Mouse (Mus musculus): ENCODE results near the gene Zfp511. TPM values are rescaled to one million over a fixed set of nuclear protein-coding genes. Genes with fewer than 3 reads are reported as not detected.

Zfp511 gene
- polyA plus RNA-seq, 1 experiment from 2014 or later = 51.5 TPM

- 77% methylated on average over 6 of the region's 6 CpGs for WGBS
- Histone ChIP-seq H3K4me3 (replicated peaks; ENCODE audit: low read depth, low read length) (no peak overlapping the region), H3K9me3 (ENCODE audit: control insufficient read depth, low read length) (no peaks in the 10 kb centered on the region), H3K9ac (replicated peaks; ENCODE audit: low read length) (no peak overlapping the region), H3K4me2 (ENCODE audit: low read length) (no peak overlapping the region), H3K4me1 (ENCODE audit: control insufficient read depth, insufficient read depth, low read length) (peaks cover 18% of the 10 kb centered on the region), H3K27me3 (ENCODE audit: control insufficient read depth, insufficient read depth, low read length) (peaks cover 9% of the 10 kb centered on the region), H3K27ac (replicated peaks; ENCODE audit: low read depth, low read length) (no peak overlapping the region), H3K36me3 (ENCODE audit: control insufficient read depth, insufficient read depth, low read length) (peaks cover 4% of the 10 kb centered on the region)
- DNase-seq (no peak), ATAC-seq (ENCODE audit: low FRiP score, low TSS enrichment) (no peak)
Observed at GRCm38 (mm10) chr7:140077698-140078097, 41.5 kb downstream of the Zfp511 start.

- no peak overlapping the region for H3K9ac ChIP-seq (replicated peaks; ENCODE audit: low read length)
- WGBS = 3% methylated on average over 5 of the region's 5 CpGs
- H3K4me1 ChIP-seq (ENCODE audit: control insufficient read depth, insufficient read depth, low read length) = peaks cover 18% of the 10 kb centered on the region
- H3K27ac ChIP-seq (replicated peaks; ENCODE audit: low read depth, low read length) = no peak overlapping the region
- DNase-seq (peak; percentile 89), ATAC-seq (ENCODE audit: low FRiP score, low TSS enrichment) (no peak)
- no peaks in the 10 kb centered on the region for H3K9me3 ChIP-seq (ENCODE audit: control insufficient read depth, low read length)
- H3K4me3 ChIP-seq (replicated peaks; ENCODE audit: low read depth, low read length) = no peak overlapping the region
- H3K4me2 ChIP-seq (ENCODE audit: low read length) = peak overlapping the region; percentile 65; the same call in 1 of the 2 replicates
- H3K36me3 ChIP-seq (ENCODE audit: control insufficient read depth, insufficient read depth, low read length) = no peaks in the 10 kb centered on the region
- H3K27me3 ChIP-seq (ENCODE audit: control insufficient read depth, insufficient read depth, low read length) = no peaks in the 10 kb centered on the region
Observed at GRCm38 (mm10) chr7:140078711-140079110, 42.5 kb downstream of the Zfp511 start.

DNA sequence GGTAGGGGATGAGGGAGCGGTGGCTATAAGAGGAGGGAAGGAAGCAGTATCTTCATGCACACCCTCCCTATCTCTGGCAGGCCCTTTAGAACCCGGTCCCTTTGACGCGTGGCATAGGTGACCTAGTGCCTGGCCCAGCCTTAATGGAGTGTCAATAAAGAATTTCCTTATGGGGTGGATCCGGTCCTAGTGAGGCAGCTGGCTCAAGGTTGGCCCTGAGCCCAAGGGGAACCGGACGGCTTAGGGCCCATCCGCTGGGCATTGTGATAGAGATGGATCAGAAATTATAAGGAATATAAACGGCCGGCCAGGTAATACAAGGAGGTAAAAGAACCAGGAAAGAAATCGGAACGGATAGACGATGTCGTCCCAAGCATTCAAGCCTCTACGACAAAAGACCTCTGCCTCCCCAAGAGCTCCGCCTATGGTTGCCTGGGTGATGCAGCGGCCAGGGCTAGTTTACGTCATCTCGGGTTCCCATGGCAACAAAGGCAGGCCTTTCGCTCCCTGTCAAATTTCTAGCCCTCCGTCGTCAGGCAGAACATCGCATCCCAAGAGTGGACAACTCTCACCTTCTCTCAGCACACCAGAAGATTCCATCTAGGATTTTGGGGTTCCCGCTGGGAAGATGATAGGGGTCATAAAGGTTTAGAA, 44.4 kb downstream of the Zfp511 start:
- H3K9ac ChIP-seq (replicated peaks; ENCODE audit: low read length) = peak overlapping the region; percentile 71
- H3K27me3 ChIP-seq (ENCODE audit: control insufficient read depth, insufficient read depth, low read length) = no peaks in the 10 kb centered on the region
- H3K4me2 ChIP-seq (ENCODE audit: low read length) = peak overlapping the region; percentile 65
- H3K27ac ChIP-seq (replicated peaks; ENCODE audit: low read depth, low read length) = peak overlapping the region; percentile 91
- ATAC-seq (ENCODE audit: low FRiP score, low TSS enrichment) = peak; percentile 85
- no peaks in the 10 kb centered on the region for H3K36me3 ChIP-seq (ENCODE audit: control insufficient read depth, insufficient read depth, low read length)
- peaks cover 18% of the 10 kb centered on the region for H3K4me1 ChIP-seq (ENCODE audit: control insufficient read depth, insufficient read depth, low read length)
- peak overlapping the region; percentile 54 for H3K4me3 ChIP-seq (replicated peaks; ENCODE audit: low read depth, low read length)
- 3% methylated on average over 24 of the region's 24 CpGs for WGBS
- H3K9me3 ChIP-seq (ENCODE audit: control insufficient read depth, low read length) = no peaks in the 10 kb centered on the region
- DNase-seq = peak; percentile 97

DNA sequence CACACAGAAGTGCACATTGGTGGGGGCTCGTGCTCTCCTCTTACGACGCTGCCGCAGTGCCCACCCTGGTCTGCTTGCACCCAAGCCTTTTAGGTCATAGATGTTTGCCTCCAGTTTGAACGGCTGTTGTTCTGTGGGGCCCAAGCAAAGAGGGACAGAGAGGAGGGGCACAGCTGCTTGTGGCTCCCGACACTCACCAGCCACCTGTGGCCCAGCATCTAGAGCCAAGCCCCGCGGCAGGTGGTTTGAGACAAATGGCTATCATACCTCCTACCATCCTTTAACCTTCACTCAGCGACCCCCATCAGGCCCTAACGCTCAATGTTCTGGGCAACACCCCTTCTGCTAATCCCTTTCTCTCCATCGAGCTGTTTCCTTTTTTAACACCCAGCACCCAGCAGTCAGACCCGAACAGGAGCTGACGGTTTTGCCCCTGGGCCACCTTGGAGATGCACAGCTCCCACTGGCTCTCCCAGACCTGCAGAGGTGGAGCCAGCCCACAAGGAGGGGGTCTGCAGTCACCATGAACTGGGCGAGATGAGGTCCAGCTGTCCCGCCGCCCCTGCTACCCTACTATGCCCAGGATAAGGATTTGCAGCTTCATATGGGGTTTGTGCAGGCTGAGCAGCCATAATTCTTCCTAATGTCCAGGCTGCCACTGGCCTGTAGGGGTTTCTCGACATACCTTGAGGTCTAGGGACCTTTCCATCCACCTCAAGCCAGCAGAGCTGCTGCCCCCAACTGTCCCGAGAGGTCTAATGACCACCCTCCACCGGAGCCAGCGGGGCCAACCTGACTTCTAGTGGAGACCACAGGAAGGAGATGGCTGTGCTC, 45.4 kb downstream of the Zfp511 start:
- Histone ChIP-seq H3K4me3 (replicated peaks; ENCODE audit: low read depth, low read length) (peak overlapping the region; percentile 54), H3K4me2 (ENCODE audit: low read length) (peak overlapping the region; percentile 65), H3K4me1 (ENCODE audit: control insufficient read depth, insufficient read depth, low read length) (peaks cover 18% of the 10 kb centered on the region), H3K27ac (replicated peaks; ENCODE audit: low read depth, low read length) (peak overlapping the region; percentile 91), H3K9ac (replicated peaks; ENCODE audit: low read length) (peak overlapping the region; percentile 71), H3K27me3 (ENCODE audit: control insufficient read depth, insufficient read depth, low read length) (no peaks in the 10 kb centered on the region), H3K9me3 (ENCODE audit: control insufficient read depth, low read length) (no peaks in the 10 kb centered on the region), H3K36me3 (ENCODE audit: control insufficient read depth, insufficient read depth, low read length) (no peaks in the 10 kb centered on the region)
- ATAC-seq (ENCODE audit: low FRiP score, low TSS enrichment) = peak; percentile 19; the same call in 1 of the 2 replicates
- no peak for DNase-seq
- WGBS = 8% methylated on average over 20 of the region's 20 CpGs

DNA sequence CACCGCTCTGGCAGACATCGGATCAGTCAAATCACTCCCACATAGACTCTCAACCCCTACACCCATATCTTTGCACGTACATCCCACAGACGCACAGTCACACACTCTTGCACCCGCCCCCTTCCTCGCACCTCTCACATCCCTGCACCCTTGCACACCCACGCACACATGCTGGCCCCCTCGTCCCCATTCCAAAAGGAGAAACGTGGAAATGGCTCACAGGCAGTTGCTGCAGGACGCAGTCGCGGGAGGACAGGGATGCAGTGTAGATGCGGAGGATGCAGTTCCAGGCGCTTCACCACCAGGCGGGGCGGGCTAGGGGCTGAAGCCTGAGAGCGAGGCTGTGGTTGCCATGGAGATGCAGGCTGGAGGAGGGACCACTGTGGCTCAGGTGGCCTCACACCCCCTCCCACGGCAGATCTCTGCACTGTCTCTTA, 46.1 kb downstream of the Zfp511 start, which contains the start of gene Caly:
Gene Caly (minus strand): TSS at position 307 of the 437 bp plus-strand sequence.
- peak within 1 kb of the TSS; percentile 91 for H3K27ac ChIP-seq (replicated peaks; ENCODE audit: low read depth, low read length)
- ATAC-seq (ENCODE audit: low FRiP score, low TSS enrichment) (peak; percentile 86), DNase-seq (peak; percentile 96)
- H3K27me3 ChIP-seq (ENCODE audit: control insufficient read depth, insufficient read depth, low read length) = no peaks in the 10 kb centered on the region
- H3K4me1 ChIP-seq (ENCODE audit: control insufficient read depth, insufficient read depth, low read length) = peaks cover 18% of the 10 kb centered on the region
- no peaks in the 10 kb centered on the region for H3K9me3 ChIP-seq (ENCODE audit: control insufficient read depth, low read length)
- peak within 1 kb of the TSS; percentile 54 for H3K4me3 ChIP-seq (replicated peaks; ENCODE audit: low read depth, low read length)
- peak within 1 kb of the TSS; percentile 71 for H3K9ac ChIP-seq (replicated peaks; ENCODE audit: low read length)
- 3% methylated on average over 18 of the region's 18 CpGs for WGBS
- H3K4me2 ChIP-seq (ENCODE audit: low read length) = peak within 1 kb of the TSS; percentile 65
- H3K36me3 ChIP-seq (ENCODE audit: control insufficient read depth, insufficient read depth, low read length) = no peaks in the 10 kb centered on the region

Small RNA genes lying within 50 kb of the gene (microRNA-seq; reads per million reads assigned to microRNA genes)
- 1.0 reads per million for gene Mir7062

Other genes starting within 250 kb of the Zfp511 start
- 16.5 and 24.2 TPM in 2 replicates for gene Adgra1, start 202.2 kb upstream of the Zfp511 start, polyA plus RNA-seq (2014; fragmentation: Nextera tagmentation; extraction: Ambion mirVana)
- 20.6 and 22.9 TPM in 2 replicates for gene Kndc1, start 141.7 kb upstream of the Zfp511 start, polyA plus RNA-seq (2014; fragmentation: Nextera tagmentation; extraction: Ambion mirVana)
- gene Utf1, start 92.6 kb upstream of the Zfp511 start, polyA plus RNA-seq (2014; fragmentation: Nextera tagmentation; extraction: Ambion mirVana) = not detected in 2 replicates
- gene 6430531B16Rik, start 57.6 kb upstream of the Zfp511 start, polyA plus RNA-seq (2014; fragmentation: Nextera tagmentation; extraction: Ambion mirVana) = 0.74 and 0.76 TPM in 2 replicates
- 2.8 and 3.6 TPM in 2 replicates for gene Adam8, start 43.8 kb upstream of the Zfp511 start, polyA plus RNA-seq (2014; fragmentation: Nextera tagmentation; extraction: Ambion mirVana)
- 58.6 and 64.7 TPM in 2 replicates for gene Tubgcp2, start 278 bp downstream of the Zfp511 start, polyA plus RNA-seq (2014; fragmentation: Nextera tagmentation; extraction: Ambion mirVana)
- gene Msx3, start 12.7 kb downstream of the Zfp511 start, polyA plus RNA-seq (2014; fragmentation: Nextera tagmentation; extraction: Ambion mirVana) = 5.1 and 5.8 TPM in 2 replicates
- 184 and 275 TPM in 2 replicates for gene Caly, start 46.2 kb downstream of the Zfp511 start, polyA plus RNA-seq (2014; fragmentation: Nextera tagmentation; extraction: Ambion mirVana)
- gene Prap1, start 57.0 kb downstream of the Zfp511 start, polyA plus RNA-seq (2014; fragmentation: Nextera tagmentation; extraction: Ambion mirVana) = not detected in 2 replicates
- gene Fuom, start 66.0 kb downstream of the Zfp511 start, polyA plus RNA-seq (2014; fragmentation: Nextera tagmentation; extraction: Ambion mirVana) = 23.9 and 30.8 TPM in 2 replicates
- gene Paox, start 79.4 kb downstream of the Zfp511 start, polyA plus RNA-seq (2014; fragmentation: Nextera tagmentation; extraction: Ambion mirVana) = 5.5 and 6.7 TPM in 2 replicates
- gene Echs1, start 80.1 kb downstream of the Zfp511 start, polyA plus RNA-seq (2014; fragmentation: Nextera tagmentation; extraction: Ambion mirVana) = 129 TPM in 2 replicates
- gene Mtg1, start 101.2 kb downstream of the Zfp511 start, polyA plus RNA-seq (2014; fragmentation: Nextera tagmentation; extraction: Ambion mirVana) = 30.0 and 34.7 TPM in 2 replicates
- 14.4 and 15.1 TPM in 2 replicates for gene Sprn, start 118.5 kb downstream of the Zfp511 start, polyA plus RNA-seq (2014; fragmentation: Nextera tagmentation; extraction: Ambion mirVana)
- gene Olfr522, start 128.4 kb downstream of the Zfp511 start, polyA plus RNA-seq (2014; fragmentation: Nextera tagmentation; extraction: Ambion mirVana) = not detected in 2 replicates
- not detected in 2 replicates for gene Olfr523, start 136.8 kb downstream of the Zfp511 start, polyA plus RNA-seq (2014; fragmentation: Nextera tagmentation; extraction: Ambion mirVana)
- gene Olfr524, start 169.6 kb downstream of the Zfp511 start, polyA plus RNA-seq (2014; fragmentation: Nextera tagmentation; extraction: Ambion mirVana) = not detected in 2 replicates
- not detected in 2 replicates for gene Cd163l1, start 181.9 kb downstream of the Zfp511 start, polyA plus RNA-seq (2014; fragmentation: Nextera tagmentation; extraction: Ambion mirVana)
- not detected in 2 replicates for gene 5830411N06Rik, start 210.9 kb downstream of the Zfp511 start, polyA plus RNA-seq (2014; fragmentation: Nextera tagmentation; extraction: Ambion mirVana)

All from midbrain, embryonic 14.5 days (tissue).